Mouse (Mus musculus) cerebellum, adult 18-20 months (tissue): ENCODE measurements around the gene Cdc26.

Experiments used
- DNase-seq, 2 experiments: peaks; one replicate each; pipeline ENCODE4 v3.0.0; 2021

The Cdc26 gene

GRCm38 (mm10) chr4:62360805-62361455 lies 47.5 kb downstream of the Cdc26 start:
- no peak for DNase-seq

- DNase-seq = peak; percentile 92 to 98
These were observed 48.2 kb downstream of the Cdc26 start, which contains the start of the genes Fkbp15 and Slc31a1 for GRCm38 (mm10) chr4:62360088-62360804. Gene Fkbp15 (minus strand): TSS chr4:62360548. Gene Slc31a1 (plus strand): TSS chr4:62360727.

GRCm38 (mm10) chr4:62359256-62359775 lies 49.1 kb downstream of the Cdc26 start:
- DNase-seq = no peak

GRCm38 (mm10) chr4:62357631-62358148 lies 50.8 kb downstream of the Cdc26 start:
- DNase-seq = no peak

GRCm38 (mm10) chr4:62349371-62349770 lies 59.1 kb downstream of the Cdc26 start:
- DNase-seq = no peak

- DNase-seq = no peak
These were observed 60.1 kb downstream of the Cdc26 start for GRCm38 (mm10) chr4:62348329-62348705.

GRCm38 (mm10) chr4:62347605-62348328 lies 60.7 kb downstream of the Cdc26 start:
- DNase-seq = no peak

GRCm38 (mm10) chr4:62345827-62346226 lies 62.6 kb downstream of the Cdc26 start:
- DNase-seq = no peak

GRCm38 (mm10) chr4:62344000-62344399 lies 64.4 kb downstream of the Cdc26 start:
- peak in 1 of 2 experiments; percentile 17 for DNase-seq

GRCm38 (mm10) chr4:62338536-62338935 lies 69.9 kb downstream of the Cdc26 start:
- DNase-seq = no peak
